Mouse (Mus musculus) c-Kit-positive CD71-negative TER-119-negative erythroid progenitor cells, embryonic 14.5 days (primary cell): ENCODE measurements around the gene Tbc1d20.
"Not testable (repeated sequence)": the region's sequence is repeated elsewhere in the genome, so short reads cannot be mapped to it uniquely, and the experiment has no call there.

ENCODE experiments used
- DNase-seq: peaks from one replicate; pipeline ENCODE4 v3.0.0-alpha.2; 2013; ENCODE audit warnings: low read depth

Tbc1d20 gene

GRCm38 (mm10) chr2:152326654-152327053, 33.0 kb downstream of the Tbc1d20 start:
- DNase-seq = no peak

DNA sequence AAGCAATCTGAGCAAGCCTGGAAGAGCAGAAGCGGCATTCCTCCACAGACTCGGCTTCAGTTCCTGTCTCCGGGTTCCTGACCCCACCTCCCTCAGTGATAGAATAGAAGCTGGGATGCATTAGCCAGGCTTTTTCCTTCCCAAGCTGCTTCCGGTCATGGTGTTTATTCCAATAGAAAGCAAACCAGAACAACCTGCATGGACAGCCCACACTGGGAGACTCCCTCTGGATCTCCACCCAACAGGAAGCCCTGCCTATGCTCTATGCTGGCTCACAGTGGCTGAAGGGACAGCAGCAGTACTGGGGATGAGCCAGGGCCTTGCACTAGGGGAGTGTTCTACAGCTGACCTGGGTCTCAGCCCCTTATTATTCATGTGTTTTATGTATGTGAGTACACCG, 34.4 kb downstream of the Tbc1d20 start:
- DNase-seq = no peak

DNA sequence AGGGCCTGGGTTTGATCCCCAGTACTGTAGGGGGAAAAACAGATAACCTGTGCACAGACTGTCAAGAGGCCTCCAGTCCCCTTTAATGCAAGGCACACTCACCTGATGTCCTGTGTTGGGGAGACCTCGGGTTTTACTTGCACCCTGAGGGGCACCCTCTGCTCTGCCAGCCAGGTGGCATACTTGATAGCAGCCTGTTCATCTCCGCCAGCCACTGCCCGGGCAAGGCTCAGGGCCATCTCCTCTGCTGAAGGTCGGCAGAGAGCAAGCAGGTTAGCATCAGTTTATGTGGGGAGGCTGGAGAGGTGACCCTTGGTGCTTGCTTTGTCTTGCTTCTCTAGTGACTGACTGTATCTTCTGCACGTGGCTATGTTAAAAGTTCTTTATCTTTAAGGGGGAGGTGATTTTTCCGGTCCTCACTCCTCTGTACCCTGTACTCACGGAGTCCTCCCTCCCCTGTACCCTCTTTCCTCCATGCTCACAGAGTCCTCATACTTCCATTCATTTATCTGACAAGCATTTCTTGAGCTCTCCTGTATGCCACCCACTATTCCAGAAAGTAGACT, 37.3 kb downstream of the Tbc1d20 start:
- DNase-seq = no peak

DNA sequence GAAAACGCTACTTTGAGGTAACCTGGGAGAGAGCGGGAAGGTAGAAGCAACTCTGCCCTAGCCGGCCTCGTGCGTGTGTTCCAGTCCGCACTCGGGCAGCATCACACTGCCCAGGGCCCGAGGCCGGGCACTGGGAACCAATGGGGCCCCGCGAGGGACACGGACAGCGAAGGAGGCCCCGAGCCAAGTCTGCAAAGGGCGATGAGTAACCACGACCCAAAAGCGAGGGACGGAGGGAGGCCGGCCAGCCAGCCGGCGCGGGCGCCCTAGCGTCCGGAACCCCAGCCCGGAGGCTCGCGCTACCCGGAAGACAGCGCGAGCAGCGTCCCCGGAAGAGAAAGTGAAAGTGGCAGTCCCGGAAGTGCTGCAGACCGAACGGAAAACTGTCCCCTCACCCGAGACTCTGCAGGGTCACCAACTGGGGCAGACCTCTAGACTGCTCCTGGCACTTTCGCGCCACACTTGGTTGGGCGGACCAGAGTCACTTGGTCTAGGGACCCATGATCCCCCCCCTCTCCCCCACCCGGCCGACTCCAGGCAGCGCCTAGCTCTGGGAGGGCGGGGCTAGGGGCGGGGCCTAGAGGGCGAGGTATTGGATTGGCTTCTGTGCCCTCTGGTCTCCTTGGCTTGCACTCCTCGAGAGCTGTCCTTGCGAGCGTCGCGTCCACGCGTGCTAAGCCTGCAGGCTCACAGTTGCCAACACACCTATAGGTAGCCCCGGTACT, 38.6 kb downstream of the Tbc1d20 start, which contains the start of gene Rbck1:
Rbck1 (minus strand) TSS at position 553 of the 725 bp plus-strand sequence.
- peak; percentile 91 for DNase-seq

DNA sequence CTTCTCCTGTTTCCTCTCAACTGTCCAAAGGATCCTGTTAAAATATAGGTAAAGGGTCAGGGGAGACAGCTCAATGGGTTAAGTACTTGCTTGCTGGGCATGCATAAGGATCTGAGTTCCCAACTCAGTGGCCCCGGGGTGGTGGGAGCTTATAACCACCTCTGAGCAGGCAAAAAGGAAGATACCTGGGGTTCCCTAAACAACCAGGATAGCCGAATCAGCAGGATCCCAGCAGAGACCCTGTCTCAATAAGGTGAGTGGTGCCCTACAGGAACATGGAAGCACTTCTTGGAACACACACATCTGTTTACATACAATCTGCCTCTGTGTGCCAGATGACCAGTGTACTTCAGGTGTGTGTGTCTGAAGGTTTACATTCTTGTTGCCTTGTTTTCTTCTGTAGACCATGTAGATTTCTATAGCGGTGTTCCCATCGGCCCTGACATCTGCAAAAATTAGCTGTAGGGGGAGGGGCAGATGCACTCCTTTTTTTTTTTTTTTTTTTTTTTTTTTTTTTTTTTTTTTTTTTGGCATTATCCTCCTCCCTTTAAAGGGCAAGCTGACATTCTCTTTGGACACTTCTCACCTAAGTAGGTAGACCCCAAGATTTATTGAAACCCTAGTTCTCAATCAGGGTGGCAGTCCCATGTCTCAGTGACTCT, 39.8 kb downstream of the Tbc1d20 start:
- no peak for DNase-seq

DNA sequence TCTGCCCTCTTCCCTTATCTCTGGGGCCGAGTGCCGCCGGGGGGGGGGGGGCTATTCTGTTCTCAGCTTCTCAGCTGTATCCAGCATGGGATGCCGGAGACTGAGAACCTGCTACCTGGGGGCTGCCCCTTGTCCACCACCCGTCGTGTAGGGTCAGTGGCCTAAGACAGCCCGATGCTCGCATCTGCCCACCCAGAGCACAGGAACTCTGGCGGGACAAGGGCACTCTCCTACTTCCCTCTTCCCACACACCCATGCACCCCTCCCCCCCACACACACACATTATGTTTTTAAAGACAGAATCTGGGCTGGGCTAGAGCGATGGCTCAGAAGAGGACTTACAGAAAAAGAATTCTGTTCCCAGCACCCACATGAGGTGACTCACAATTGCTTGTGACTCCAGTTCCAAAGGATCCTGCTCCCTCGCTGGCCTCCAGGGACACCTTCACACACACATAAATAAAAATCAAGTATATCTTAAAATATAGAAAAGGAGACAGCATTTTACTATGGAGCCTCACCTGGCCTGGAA, 41.7 kb downstream of the Tbc1d20 start:
- DNase-seq = no peak

DNA sequence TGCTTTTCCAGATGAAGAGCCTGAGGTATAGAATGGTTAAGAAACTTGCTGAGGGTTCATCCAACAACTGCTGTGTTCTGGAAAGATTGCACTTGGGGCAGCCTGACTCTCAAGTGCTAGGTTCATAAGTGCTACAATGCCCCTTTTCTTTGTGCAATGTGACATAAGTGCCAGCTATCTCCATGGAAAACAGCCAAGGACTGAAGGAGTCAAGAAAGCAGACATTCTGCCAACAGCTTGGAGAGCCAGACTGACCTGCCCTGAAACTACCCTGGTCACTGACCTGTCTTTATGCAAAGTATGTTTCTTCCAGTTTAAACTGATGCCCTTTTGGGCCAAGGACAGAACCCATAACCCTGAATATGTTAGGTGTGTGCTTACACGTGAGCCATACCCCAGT, 43.2 kb downstream of the Tbc1d20 start:
- no peak for DNase-seq

GRCm38 (mm10) chr2:152337591-152338212, 44.1 kb downstream of the Tbc1d20 start:
- DNase-seq = no peak

DNA sequence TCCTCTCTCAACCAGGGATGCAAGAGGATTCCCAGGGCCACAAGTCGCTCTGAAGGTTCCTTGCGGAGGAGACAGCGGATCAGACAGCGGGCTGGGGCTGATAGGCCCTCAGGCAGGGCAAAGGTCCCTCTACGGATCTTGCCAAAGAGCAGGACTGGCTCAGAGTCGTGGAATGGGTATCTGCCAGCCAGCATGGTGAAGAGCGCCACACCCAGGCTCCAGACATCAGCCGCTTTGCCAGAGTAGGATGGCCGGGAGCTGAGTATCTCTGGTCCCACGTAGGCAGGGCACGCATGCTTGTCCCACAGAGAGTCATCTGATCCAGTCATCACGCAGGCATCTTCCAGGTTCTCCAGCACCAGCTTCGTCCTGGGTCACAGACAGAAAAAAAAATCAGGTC, 44.7 kb downstream of the Tbc1d20 start:
- no peak for DNase-seq

- DNase-seq = no peak
These were observed 46.1 kb downstream of the Tbc1d20 start for GRCm38 (mm10) chr2:152339631-152340179.

DNA sequence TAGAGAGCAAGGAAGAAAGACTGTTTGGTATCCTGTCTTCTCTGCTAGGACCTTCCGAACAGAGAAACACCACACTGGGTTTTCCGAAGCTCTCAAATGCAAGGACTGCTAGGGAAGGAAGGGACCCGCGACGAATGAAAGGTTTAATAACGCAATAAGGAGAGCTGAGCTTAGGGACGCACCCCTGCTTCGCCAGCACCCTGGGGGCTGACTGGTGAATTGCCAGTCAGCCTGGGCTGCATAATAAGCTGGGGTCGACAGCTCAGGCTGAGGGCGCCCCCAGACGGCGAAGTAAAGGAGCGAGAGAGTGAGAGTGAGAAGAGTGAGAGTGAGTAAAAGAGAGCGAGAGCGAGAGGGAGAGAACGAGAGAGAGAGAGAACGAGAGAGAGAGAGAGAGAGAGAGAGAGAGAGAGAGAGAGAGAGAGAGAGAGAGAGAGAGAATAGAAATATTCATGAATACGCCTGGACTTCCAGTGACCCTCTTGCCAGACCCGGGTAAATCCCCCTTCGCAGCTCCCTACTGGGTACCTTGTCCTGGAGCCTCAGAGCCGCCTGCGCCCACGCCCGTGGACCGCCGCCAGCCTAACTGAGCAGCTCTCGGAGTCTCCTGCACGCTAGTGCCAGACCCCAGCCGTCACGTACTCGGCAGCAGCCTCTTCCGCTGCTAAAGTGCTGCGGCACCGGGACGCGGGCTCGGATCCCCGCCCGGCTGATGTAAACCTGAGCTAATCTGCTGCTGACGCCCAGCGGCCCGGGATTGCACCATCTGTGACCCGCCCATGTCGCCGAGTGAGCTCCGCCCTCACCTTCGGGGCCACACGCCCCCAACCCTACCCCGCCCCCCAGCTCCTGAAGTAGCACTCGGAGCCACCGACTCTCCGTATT, 49.9 kb downstream of the Tbc1d20 start, which contains the start of gene Trib3:
Trib3 (minus strand) TSS at position 704 of the 885 bp plus-strand sequence.
- DNase-seq = peak; percentile 80

DNA sequence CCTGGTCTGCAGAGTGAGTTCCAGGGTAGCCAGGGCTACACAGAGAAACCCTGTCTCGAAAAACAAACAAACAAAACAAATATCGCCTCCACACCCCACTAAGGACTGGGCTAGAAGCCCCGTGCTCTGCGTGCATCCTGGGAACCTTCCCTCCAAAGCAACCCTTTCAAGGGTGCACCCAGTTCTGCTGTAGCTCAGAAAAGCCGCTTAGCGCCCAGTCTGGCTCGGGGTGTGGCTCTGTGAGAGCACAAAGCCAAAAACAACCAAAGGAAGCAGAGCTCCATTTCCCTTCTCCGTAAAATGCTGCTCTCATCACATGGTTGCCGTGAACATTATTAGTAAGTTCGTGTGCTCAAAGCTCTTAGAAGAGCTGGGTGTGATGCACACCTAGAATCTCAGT, 50.7 kb downstream of the Tbc1d20 start:
- no peak for DNase-seq

- DNase-seq = no peak
These were observed 51.3 kb downstream of the Tbc1d20 start for GRCm38 (mm10) chr2:152344909-152345308.

DNA sequence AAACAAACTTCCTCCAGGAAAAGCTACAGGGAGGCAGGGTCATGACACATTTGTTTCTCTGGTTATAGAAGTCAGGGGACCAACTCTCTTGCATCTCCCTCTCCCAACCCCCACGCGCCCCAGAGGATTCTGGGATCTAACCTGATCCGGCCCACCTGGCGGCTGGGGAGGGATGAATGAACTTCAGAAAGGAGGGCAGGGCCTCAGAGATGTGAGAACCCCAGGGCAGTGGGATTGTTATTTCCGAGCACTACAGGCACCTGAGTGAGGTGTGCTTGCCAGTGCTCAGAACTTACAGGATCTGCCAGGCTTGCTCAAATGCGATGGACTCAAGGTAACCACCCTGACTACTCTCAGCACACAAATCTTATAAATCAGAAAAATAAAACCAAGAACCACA, 51.8 kb downstream of the Tbc1d20 start:
- no peak for DNase-seq

DNA sequence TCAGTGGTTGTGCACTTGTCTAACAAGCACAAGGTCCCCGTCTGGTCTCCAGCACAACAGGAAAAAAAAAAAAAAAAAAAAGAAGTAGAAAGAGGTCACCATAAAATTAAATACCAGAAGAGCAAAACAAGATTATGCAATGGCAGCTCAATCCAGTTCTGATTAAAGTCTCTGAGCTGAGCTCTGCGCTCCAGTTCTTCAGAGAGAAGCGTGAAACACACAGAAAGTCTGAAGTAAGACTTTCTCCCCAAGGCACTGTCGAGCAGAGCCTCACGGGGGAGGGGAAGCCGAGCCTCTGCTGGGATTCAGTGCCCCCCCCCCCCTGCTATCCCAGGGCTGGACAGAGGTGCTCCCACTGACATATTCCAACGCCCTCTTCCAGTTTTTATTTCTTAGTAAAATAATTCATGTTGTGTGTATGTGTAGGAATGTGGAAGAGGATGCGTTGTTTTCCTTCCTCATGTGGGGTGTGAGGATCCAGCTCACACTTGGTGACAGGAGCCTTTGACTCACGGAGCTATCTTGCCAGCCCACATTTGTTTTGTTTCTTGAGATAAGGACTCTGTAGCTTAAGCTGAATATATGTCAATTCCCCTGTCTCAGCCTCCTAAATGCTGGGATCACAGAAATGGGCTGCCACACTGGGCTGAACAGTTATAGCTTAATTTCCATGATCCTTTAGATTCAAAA, 53.3 kb downstream of the Tbc1d20 start:
- DNase-seq = peak; percentile 69

DNA sequence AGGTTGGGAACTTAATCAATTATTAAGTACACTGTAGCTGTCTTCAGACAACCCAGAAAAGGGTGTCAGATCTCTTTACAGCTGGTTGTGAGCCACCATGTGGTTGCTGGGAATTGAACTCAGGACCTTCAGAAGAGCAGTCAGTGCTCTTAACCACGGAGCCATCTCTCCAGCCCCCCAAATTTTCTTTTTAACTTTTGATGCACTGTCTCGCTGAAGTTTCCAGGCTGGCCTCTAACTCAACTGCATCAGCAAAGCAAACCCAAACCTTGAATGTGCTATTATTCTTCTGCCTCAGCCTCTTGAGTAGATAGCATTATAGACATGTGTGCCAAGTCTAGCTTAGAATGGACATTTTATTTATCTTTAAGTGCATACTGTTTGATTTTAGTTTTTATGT, 54.1 kb downstream of the Tbc1d20 start:
- no peak for DNase-seq

DNA sequence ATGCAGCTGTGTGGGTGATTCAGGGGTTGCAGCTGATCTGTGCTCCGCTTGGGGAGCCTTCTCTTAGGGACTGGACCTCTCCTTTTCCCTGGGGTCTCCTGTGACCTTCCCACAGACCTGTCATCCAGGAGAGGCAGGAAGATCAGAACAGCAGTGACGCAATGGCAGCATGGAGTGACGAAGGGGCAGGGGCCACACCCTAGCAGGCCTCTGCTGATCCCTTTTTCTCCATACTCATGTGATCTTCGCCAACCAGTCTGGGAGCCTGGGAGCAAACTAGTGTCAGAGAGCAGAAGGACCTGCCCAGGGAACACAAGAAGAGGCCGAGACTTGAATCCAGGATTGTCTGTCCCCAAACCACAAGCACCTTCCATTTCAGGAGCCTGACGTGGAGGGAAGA, 55.6 kb downstream of the Tbc1d20 start:
- no peak for DNase-seq

GRCm38 (mm10) chr2:152349842-152350540, 56.4 kb downstream of the Tbc1d20 start:
- no peak for DNase-seq

DNA sequence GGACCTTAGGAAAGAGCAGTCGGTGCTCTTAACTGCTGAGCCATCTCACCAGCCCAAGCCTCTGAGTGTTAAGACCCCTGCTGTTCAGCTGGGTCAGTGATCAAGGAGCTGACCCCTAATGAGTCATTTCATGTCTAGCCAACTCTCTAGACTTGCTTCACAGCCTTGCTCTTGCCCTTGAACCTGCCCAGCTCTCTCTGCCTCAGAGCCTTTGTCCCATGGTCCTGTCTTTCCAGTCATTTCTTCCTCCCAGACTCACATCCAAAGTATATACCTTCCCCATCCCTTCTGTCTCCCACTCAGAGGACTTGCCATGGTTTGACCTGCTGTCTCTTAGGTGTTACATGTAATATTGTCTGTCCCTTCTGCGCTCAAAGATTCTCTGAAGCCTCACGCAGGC, 63.6 kb downstream of the Tbc1d20 start:
- no peak for DNase-seq

DNA sequence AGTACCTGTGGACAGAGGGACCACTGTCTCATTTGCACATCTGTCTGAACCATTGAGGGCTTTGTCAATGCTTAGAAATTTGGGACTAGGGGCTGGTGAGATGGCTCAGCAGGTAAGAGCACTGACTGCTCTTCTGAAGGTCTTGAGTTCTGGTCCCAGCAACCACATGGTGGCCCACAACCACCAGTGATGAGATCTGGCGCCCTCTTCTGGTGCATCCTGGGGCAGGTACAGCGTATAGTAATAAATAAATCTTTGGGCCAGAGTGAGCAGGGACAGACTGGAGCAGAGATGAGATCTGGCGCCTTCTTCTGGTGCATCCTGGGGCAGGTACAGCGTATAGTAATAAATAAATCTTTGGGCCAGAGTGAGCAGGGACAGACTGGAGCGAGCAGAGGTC, 65.3 kb downstream of the Tbc1d20 start:
- not testable (repeated sequence) for DNase-seq
